Mouse (Mus musculus): Measurements from ENCODE around the gene Rasal1. TPM values are rescaled to one million over a fixed set of nuclear protein-coding genes. Genes with fewer than 3 reads are reported as not detected.
A peak's percentile ranks its signal among the peaks of the same experiment; 100 is the strongest.

The Rasal1 gene
- total RNA-seq, 2 experiments from 2014 or later = 70.5 to 83.0 TPM

DNA sequence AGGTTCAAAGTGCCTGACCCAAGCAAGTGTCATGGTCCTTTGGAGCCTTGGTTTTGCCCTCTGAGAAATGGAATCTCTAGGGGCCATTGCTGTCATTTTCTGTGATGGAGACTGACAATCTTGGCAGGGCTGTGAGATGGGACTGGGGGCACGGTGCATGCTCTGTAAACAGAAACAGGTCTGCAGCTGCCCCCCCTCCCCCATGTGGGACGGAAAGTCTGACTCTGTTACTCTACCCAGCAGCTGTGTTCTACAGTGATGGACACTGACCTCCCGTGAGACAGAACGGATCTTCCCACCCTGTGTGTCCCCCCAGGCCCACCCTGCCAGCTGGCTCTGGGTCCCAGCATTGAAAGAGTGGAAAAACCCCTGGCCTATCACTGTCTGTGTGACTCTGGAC is 41.8 kb downstream of the Rasal1 start:
- DNase-seq (ENCODE audit: low spot score in 2 of 2) = no peak

DNA sequence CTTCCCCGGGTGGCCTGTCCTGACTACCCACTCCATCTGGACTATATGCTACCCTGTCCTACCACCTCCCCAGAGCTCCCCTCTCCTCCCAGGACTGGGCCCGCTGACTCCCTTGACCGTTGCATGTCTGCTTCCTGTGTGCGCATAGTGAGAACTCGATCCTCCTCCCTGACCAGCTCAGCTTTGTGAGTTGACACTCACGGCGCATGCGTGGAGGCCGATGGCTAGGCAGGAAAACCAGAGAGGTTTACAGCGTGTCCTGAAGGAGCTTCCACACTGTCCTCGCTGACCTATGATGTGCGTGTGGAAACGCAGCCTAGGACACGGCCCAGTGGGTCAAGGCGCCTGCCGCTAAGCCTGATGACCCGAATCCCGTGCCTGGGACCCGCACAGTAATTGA is 43.4 kb downstream of the Rasal1 start:
- no peak for DNase-seq (ENCODE audit: low spot score in 2 of 2)

DNA sequence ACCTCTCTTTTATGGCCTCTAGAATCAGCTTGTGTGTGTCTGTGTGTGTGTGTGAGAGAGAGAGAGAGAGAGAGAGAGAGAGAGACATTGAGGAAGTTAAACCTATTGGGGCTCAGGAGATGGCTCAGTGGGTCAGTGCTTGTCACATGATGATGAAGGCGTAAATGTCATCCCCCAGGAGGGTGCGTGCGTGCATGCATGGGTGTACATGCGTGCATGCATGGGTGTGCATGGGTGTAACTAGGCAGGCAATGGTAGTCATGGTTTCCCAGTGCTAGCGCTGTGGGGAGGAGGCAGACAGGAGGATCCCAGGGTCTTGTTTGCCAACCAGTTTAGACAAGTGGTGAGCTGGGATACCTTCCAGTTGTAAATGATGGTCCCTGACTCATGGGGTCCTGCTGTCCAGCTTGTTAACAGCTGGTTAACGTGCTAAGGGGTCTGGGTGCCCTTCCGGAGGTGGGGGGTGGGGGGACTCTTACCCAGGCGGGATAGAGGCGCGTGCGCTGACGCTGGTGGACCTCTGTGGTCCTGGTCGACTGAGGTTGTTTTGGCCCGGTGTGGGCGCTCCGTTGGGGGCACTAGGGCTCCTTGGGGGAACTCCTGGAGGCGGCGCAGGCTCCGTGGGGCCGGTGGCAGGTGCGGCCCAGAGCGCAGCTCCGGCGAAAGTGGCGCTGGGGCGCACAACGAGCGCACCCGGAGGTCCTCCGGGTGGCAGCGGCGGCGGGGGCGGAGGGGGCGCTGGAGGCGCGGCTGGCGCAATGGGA is 45.5 kb downstream of the Rasal1 start:
- DNase-seq (ENCODE audit: low spot score in 2 of 2) = no peak

DNA sequence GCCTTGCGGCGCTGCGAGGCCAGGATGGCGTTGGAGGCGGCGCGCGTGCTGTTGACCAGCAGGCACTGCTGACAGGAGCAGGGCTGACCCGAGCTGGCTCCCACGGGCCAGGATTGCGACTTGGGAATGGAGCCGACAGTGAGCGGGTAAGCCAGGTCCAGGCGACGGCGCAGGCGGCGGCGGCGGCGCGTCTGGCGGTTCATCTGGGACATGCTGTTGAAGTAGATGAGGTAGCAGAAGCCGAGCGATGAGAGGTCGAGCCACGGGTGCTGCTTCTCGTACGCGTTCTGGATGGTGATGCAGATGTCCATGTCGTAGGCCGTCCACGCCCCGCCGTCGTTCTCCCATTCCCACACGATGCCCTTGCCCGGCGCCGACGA is 46.1 kb downstream of the Rasal1 start:
- peak; percentile 25 to 56 for DNase-seq (ENCODE audit: low spot score in 2 of 2)

DNA sequence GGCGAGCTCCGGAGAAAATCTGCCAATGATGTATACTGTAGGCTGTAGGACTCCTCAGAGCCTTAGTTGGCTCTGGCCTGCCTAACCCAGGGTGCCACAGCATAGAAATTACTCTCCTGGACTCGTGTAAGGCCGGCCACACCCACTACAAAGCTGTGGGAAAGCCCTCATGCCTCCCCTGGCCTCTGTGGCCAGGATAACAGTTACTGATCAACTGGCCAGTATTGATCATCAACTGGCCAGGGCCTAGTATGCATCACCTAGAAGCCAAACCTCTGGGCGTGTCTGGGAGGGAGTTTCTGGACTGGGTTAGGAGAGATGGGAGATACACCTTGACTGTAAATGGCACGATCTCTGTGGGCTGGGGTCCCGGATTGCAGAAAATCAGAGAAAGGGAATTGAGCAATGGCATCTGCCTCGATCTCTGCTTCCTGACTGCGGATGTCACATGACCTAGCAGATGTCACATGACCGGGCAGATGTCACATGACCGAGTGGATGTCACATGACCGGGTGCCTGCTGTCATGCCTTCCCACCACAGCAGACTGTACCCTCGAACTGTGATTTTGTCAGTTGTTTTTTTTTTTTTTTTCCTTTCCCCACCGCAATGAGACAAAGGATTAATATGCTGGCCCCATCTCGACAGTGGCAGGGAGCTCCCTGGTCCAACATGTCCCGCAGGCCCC is 47.6 kb downstream of the Rasal1 start:
- DNase-seq (ENCODE audit: low spot score in 2 of 2) = no peak

DNA sequence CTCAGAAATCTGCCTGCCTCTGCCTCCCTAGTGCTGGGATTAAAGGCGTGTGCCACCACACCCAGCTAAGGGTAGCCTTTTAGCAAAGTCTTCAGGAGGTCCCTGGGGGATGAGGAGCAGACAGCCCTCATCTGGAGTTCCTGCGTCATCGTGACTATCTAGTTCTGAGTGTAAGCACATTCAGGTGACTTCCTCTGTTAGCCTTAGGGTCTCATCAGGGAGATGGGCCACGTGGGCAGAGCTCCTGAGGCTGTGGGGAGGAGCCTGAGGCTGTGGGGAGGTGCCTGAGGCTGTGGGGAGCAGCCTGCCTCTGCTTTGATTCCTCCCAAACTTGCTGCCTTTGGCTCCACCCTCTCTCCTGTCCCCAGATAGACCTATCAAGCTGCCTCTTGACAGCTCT is 48.3 kb downstream of the Rasal1 start:
- no peak for DNase-seq (ENCODE audit: low spot score in 2 of 2)

DNA sequence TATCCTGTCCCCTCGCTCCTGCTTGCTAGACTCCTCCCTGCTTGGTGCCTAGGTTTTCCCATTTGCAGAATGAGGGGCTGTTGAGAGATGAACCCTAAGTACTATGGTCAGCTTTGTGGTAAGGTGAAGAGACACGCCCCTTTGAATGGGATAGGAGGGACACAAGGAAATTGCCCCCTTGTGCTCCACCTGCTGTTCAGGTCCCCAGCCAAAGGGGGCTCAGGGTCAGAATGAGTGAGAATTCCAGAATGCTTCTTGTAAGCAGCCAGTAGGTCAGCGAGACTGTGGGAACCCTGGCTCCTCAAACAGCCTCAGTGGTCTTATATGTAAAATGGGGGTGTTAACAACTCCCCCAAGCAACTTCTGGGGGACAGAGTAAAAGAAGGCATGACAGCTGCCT is 49.6 kb downstream of the Rasal1 start:
- DNase-seq (ENCODE audit: low spot score in 2 of 2) = no peak

DNA sequence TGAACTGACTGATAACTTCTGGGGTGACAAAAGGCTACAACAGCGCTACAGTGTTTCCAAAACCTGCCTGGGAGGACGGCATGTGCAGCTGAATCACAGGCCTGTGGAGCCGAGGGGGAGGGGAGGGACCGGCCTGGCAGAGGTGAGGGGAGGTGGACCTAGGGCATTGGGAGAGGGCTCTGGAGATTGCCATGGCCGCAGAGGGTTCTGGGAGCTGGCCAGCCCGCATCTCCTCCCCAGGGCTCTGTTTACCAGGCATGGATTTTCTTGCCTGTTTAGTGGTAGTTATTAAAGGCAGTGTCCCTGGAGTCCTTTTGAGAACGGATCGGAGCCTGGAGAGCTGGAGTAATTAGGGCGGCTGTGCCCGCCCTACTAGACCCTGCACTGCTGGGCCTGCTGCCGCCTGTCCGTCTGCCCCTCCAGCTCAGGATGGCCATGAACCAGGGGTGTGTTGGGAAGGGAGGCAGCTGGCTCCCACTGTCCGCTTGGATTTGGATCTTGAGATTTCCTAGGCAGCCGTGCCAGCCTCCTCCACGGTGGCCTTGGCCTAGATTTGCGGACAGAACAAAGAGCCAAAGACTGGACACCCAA is 50.3 kb downstream of the Rasal1 start:
- DNase-seq (ENCODE audit: low spot score in 2 of 2) = no peak

DNA sequence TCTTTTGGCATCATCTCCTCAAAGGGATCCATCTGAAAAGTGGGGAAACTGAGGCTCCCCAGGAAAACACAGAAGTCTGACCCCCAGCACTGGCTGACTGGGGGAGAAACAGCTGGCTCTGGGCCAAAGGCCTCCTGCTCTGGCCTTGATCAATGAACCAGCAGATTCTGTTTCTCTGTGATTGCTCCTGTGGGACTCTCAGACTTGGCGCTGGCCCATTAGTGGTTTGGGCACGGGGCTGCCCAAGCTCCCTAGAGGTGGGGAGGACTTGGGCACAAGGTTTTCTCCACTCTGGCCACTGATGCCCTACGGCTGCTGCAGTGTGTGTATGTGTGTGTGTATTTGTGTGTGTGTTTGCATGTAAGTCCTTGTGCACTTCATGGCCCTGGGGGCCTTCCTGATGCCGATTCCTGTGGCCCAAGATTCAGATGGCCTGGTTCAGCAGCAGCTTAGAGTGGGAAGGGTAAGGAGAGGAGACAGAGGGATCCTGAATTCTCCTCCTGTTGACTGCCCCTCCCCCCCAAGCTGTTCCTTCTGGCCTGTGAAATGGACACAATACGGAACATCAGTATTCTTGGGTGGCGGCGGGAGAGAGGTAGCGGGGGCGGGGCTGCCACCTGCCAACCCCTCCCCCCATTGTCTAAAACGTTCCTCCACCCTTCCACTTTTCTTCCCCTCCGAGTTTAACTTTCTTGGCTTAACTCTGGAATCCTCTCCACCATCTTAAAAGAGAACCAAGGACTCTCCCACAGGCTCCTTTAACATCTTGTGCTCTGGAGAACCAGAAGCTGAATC is 52.6 kb downstream of the Rasal1 start:
- no peak for DNase-seq (ENCODE audit: low spot score in 2 of 2)

DNA sequence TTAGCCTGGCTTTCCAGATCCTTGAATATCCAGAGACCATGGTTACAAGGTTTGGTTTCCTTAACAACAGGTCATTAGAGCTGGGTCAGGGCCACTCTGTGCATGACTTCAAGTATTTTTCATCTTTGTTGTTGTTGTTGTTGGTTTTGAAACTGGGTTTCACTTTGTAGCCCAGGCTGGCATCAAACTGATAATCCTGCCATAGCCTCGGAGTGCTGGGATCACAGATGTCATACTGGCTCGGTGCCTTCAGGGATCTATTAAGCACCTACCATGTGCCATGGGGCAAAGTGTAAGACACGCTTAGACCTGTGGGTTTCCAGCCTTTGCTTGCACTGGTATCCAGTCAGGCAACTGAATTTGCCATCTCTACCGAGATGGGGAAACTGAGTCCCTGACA is 53.8 kb downstream of the Rasal1 start:
- DNase-seq (ENCODE audit: low spot score in 2 of 2) = no peak

DNA sequence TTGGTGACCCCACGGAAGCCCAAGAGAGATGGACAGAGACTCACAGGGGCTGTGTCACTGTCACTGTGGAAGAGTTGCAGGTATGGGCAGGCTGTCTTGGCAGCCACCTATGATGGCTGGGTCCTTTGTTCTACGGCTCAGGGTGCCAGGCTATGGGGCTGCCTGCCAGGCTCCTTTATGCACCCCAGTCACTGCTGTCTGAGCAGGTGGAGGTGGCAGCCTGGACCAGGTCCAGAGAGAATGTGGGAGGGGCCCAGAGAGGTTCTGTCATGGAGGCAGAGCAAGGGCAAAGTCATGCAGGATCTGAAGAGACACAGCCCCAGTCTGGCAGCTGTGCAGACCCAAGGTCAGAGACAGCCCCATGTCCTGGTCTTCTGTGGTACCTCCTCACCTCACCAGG is 54.4 kb downstream of the Rasal1 start:
- DNase-seq (ENCODE audit: low spot score in 2 of 2) = no peak

DNA sequence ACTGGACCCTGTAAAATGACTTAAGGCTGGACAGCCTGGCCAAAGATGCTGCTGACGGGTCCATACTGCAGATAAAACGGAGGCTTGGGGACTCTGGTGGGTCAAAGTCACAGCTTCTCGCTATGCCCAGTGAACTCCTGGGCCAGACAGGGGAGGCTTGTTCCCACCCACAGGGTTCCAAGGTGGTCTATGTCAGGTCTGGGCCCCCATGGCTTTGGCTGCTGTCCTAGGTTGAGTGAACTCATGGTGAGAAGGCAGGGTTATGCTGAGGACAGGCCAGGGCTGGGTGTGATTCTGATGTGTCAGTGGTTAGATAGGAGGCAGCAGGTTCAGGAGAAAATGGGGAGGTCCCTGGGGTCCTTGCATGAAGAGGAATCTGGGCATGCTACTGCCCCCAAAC is 55.0 kb downstream of the Rasal1 start:
- DNase-seq (ENCODE audit: low spot score in 2 of 2) = no peak

DNA sequence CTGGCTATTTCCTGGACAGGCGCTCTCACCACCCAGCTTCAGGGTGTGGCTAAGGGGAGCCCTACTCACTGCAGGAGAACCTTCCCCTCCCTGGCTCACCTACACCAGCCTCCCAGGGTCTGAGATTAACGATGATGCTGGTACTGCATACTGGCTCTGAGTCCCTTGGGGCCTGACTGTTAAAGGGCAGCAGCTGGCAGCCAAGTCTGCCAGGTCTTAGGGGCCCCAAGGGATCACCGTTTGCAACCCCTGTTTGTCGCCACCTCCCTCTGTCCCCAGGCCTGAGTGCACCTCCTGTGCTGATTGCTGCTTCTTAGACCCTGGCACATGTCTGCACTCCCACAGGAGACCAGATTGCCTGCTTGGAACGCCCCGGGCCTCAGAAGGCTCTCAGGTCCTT is 55.8 kb downstream of the Rasal1 start:
- DNase-seq (ENCODE audit: low spot score in 2 of 2) = no peak

DNA sequence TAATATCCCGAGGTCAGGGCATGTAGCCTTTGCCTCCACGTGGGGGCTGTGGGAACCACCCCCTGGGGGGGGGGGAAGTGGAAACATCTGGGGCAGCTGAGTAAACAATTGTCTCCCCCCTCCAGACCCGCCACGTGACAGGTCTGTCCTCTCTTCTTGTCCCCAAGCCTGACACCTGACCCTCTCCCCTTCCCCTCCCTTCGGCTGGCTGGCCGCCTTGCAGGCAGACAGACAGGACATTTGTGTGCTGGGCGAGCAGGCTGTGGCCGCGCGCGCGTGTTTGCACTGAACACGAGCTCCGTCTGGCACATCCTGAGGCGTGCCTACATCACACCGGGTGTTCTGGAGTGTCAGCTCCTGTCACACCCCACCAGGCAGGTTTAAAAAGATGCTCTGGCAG is 57.9 kb downstream of the Rasal1 start:
- no peak for DNase-seq (ENCODE audit: low spot score in 2 of 2)

DNA sequence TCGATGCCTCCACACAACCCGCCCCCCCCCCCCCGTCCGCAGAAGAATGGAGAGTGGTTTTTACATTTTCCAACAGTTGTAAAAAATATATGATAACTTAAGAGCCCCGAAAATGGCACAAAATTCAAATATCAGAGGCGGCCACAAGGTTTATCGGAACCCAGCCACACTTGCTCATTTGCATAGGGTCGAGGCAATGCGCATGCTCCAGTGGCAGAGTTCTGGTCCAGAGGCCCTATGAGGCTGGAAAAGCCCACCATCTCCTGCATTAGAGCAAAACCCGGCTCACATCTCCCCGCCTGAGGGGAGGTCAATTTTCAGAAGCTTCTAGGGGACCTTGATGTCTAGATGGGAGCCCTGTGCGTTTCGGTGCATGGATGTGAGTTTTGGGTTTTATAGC is 58.4 kb downstream of the Rasal1 start:
- no peak for DNase-seq (ENCODE audit: low spot score in 2 of 2)

DNA sequence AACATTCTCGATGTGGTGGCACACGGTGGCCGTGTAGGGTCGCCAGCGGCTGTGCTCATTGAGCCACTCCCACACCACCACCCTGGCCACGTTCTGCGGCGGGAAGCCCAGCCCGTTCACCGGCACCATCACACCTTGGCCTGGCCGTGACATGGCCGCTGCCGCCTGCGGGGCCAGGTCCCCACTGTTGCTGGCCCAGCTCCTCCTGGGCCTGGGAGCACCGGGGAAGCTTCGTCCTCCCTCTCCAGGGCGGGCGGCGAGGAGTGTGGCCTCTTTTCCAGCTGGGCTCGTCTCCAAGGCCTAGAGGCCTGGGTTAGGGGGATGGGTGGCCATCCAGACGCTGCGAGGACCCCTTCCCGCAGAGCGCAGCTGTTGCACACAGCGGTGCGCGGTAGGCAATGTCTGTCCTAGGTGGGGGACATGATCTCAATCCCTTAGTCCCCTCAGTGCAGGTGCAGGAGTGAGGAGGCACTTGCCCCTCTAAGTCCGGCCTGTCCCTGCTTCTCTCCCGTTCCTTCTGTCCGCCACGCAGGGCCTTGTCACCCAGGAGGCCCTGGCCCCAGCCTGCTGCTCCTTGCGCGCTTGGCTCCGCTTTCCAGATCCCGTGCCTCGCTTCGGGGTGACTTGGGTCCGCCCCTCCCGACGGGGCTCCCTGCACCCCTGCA is 61.7 kb downstream of the Rasal1 start:
- peak in 1 of 2 experiments; percentile 50 for DNase-seq (ENCODE audit: low spot score in 2 of 2)

DNA sequence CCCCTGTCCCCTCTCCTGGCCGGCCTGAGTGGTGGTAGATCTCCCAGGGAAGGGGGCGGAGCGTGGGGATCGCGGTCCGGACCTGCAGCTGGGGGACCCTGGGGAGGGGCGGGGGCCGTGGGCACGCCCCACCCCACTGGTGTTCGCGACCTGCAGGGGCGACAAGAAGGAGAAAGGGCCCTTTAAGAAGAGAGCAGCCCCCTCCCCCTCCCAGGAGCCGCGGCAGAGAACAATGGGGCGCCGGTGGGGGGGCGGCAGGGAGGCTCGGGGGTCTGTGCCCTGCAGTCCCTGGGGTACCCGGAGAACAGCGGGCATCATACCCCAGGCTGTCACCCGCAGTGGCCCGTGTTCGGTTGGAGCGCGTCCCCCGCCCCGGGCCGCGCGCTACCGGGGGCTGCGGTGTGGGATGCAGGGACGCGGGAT is 62.2 kb downstream of the Rasal1 start:
- no peak for DNase-seq (ENCODE audit: low spot score in 2 of 2)

DNA sequence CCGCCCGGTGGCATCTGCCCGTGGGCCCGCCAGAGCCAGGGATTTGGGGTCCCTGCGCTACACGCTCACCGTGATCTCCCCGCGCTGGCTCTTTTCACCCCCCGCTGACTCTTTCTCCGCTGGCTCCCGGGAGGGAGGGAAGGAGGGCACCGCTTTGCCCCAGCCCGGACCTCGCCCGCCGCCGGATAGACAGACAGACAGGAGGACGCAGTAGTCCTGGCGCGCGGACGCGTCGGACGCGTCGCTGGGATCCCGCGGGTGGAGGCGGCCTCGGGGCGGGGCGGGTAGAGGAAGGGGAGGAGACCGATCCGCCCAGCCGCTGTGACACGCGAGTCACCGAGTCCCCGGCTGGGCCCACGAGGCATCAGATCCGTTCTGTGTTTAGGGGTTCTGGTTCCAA is 62.8 kb downstream of the Rasal1 start:
- peak; percentile 82 to 88 for DNase-seq (ENCODE audit: low spot score in 2 of 2)

DNA sequence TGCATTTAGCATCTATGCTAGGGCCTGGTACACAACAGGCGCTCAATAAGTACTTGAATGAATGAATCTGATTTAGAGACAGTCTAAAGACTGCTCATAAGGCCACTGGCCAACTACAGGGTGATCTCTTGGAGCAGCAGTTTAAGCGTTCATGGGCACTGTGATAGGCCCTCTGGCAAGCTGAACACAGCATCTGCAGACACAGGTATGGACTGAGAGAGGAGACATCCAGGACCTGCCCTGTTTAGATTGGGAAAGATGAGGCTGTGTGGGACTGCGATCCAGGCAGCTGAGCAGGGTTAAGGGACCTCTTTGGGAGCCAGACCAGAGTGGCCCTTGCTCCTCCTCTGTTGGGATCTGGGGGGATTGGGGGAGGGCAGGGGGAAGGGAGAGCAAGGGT is 63.2 kb downstream of the Rasal1 start, which contains the start of gene Dtx1:
Gene Dtx1, minus strand, starts transcription at position 101 of the 400 bp plus-strand sequence.
- no peak for DNase-seq (ENCODE audit: low spot score in 2 of 2)

DNA sequence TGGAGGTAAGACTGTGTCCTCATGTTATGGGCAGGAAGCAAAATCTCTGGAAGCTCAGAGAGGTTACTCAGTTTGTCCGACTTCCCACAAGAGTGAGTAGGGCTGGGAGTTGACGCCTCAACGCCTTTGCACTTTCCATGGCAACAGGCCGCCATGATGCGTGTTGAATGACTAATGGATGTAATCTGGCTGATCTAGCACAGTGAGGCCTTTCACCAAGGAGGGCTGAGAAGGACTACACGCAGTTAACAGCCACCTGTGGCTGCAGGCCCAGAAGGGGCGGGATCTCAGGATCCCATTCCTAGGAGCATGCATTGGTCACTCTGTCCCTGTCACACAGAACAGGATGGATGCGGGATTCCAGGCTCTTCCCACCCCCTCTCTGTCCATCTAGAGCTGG is 64.1 kb downstream of the Rasal1 start:
- no peak for DNase-seq (ENCODE audit: low spot score in 2 of 2)

DNA sequence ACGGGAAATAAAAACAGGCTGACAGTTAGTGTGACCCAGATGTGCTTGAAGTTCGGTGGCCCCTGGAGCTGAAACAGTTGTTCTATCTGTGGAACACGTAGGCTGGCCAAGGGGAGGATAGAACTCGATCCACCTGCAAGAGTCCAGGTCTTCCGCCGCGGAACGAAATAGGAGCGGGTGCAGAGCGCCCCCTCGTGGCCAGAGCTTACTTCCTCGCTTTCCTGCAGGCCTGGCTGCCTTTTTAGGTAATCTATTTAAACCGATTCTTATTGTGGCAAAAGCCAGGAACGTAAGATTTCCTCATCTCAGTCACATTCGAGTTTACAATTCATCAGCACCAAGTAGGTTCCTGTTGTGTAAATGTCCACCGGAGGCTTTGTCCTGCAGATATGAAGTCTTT is 65.7 kb downstream of the Rasal1 start:
- DNase-seq (ENCODE audit: low spot score in 2 of 2) = peak; percentile 83 to 89

All from left cerebral cortex, adult 18-20 months (tissue).